Mouse (Mus musculus) forebrain, embryonic 15.5 days (tissue): ENCODE results near the gene Gm20715. TPM values are rescaled to one million over a fixed set of nuclear protein-coding genes. Genes with fewer than 3 reads are reported as not detected.
"Not testable (repeated sequence)": the region's sequence is repeated elsewhere in the genome, so short reads cannot be mapped to it uniquely, and the experiment has no call there.

ENCODE experiments used
- ATAC-seq: fragments of 200-750 bp; cut with Nextera tagmentation; replicated peaks from 2 replicates; pipeline ENCODE4 v1.8.0; 2017; ENCODE audit warnings: mild to moderate bottlenecking, moderate TSS enrichment, moderate library complexity
- H3K27ac ChIP-seq: fragments of 300-500 bp; sonication (generic); replicated peaks from 2 replicates; pipeline ENCODE4 v1.5.1; 2015; ENCODE audit warnings: mild to moderate bottlenecking, inconsistent platforms
- H3K27me3 ChIP-seq: fragments of 300-500 bp; sonication (generic); 2 replicates; pipeline ENCODE4 v1.6.1; 2015; ENCODE audit warnings: inconsistent platforms
- H3K36me3 ChIP-seq: fragments of 300-500 bp; sonication (generic); 2 replicates; pipeline ENCODE4 v1.6.1; 2015; ENCODE audit warnings: mild to moderate bottlenecking, inconsistent platforms
- H3K4me1 ChIP-seq: fragments of 300-500 bp; sonication (generic); 2 replicates; pipeline ENCODE4 v1.6.1; 2015; ENCODE audit warnings: inconsistent platforms
- H3K4me2 ChIP-seq: fragments of 300-500 bp; sonication (generic); replicated peaks from 2 replicates; pipeline ENCODE4 v1.6.1; 2015; ENCODE audit warnings: mild to moderate bottlenecking, inconsistent platforms
- H3K4me3 ChIP-seq: fragments of 300-500 bp; sonication (generic); 2 replicates; pipeline ENCODE4 v1.5.1; 2015; ENCODE audit warnings: mild to moderate bottlenecking, inconsistent platforms
- H3K9ac ChIP-seq: fragments of 300-500 bp; sonication (generic); replicated peaks from 2 replicates; pipeline ENCODE4 v1.6.1; 2015; ENCODE audit warnings: mild to moderate bottlenecking, inconsistent platforms
- H3K9me3 ChIP-seq: fragments of 300-500 bp; sonication (generic); 2 replicates; pipeline ENCODE4 v1.6.1; 2016; ENCODE audit warnings: inconsistent platforms
- WGBS: fragments of 180-500 bp; shearing (Covaris S2); methylation state at CpG from one replicate; pipeline ENCODE4 v1.1.7; 2015; ENCODE audit warnings: mixed read lengths; 5-methylcytosine and 5-hydroxymethylcytosine counted together
- polyA plus RNA-seq: library from polyadenylated mRNA; unstranded; fragments of >200 nt; fragmentation: Nextera tagmentation; extraction: Ambion mirVana; gene quantifications from 2 replicates; pipeline ENCODE4 v1.2.1, GENCODE M21; 2015

Gm20715 gene
- polyA plus RNA-seq, 1 experiment from 2014 or later, result not detected

GRCm38 (mm10) chr7:6438388-6438787, 28.3 kb downstream of the Gm20715 start, which contains the start of gene Olfr1344:
Olfr1344 (plus strand) TSS chr7:6438688.
- Histone ChIP-seq H3K4me2 (no peak within 1 kb of the TSS), H3K9ac (no peak within 1 kb of the TSS), H3K36me3 (no peaks in the 10 kb centered on the region), H3K4me1 (peaks cover 17% of the 10 kb centered on the region), H3K27ac (no peak within 1 kb of the TSS), H3K4me3 (no peak within 1 kb of the TSS), H3K9me3 (no peaks in the 10 kb centered on the region), H3K27me3 (no peaks in the 10 kb centered on the region)
- no peak for ATAC-seq
- WGBS, result 80% methylated on average over 3 of the region's 3 CpGs

- H3K4me2 ChIP-seq, result no peak overlapping the region
- H3K9ac ChIP-seq, result no peak overlapping the region
- no peak for ATAC-seq
- no peaks in the 10 kb centered on the region for H3K9me3 ChIP-seq
- no peaks in the 10 kb centered on the region for H3K4me1 ChIP-seq
- H3K27ac ChIP-seq, result no peak overlapping the region
- WGBS, result 69% methylated on average over 2 of the region's 2 CpGs
- no peak overlapping the region for H3K4me3 ChIP-seq
- no peaks in the 10 kb centered on the region for H3K36me3 ChIP-seq
- no peaks in the 10 kb centered on the region for H3K27me3 ChIP-seq
Measured at GRCm38 (mm10) chr7:6441173-6441572, 31.1 kb downstream of the Gm20715 start.

- Histone ChIP-seq H3K27me3 (no peaks in the 10 kb centered on the region), H3K9me3 (no peaks in the 10 kb centered on the region), H3K27ac (no peak overlapping the region), H3K4me2 (no peak overlapping the region), H3K36me3 (no peaks in the 10 kb centered on the region), H3K4me1 (no peaks in the 10 kb centered on the region), H3K9ac (no peak overlapping the region), H3K4me3 (no peak overlapping the region)
- ATAC-seq, result no peak
- WGBS, result 77% methylated on average over 5 of the region's 5 CpGs
Measured at GRCm38 (mm10) chr7:6447771-6448170, 37.7 kb downstream of the Gm20715 start.

- Histone ChIP-seq H3K9me3 (no peaks in the 10 kb centered on the region), H3K4me3 (no peak within 1 kb of the TSS), H3K9ac (no peak within 1 kb of the TSS), H3K36me3 (no peaks in the 10 kb centered on the region), H3K27ac (no peak within 1 kb of the TSS), H3K4me1 (no peaks in the 10 kb centered on the region), H3K27me3 (no peaks in the 10 kb centered on the region), H3K4me2 (no peak within 1 kb of the TSS)
- ATAC-seq, result no peak
Measured at GRCm38 (mm10) chr7:6455868-6456267, 45.8 kb downstream of the Gm20715 start, which contains the start of gene Olfr1336. Olfr1336 (plus strand) TSS chr7:6456168.

- ATAC-seq, result no peak
- Histone ChIP-seq H3K4me1 (no peaks in the 10 kb centered on the region), H3K36me3 (no peaks in the 10 kb centered on the region), H3K4me2 (no peak overlapping the region), H3K9ac (no peak overlapping the region), H3K27me3 (no peaks in the 10 kb centered on the region), H3K4me3 (no peak overlapping the region), H3K9me3 (no peaks in the 10 kb centered on the region), H3K27ac (no peak overlapping the region)
- 42% methylated on average over 3 of the region's 3 CpGs for WGBS
Measured at GRCm38 (mm10) chr7:6456399-6456798, 46.3 kb downstream of the Gm20715 start.

GRCm38 (mm10) chr7:6466951-6467350, 56.9 kb downstream of the Gm20715 start, which contains the start of gene Olfr1346:
Olfr1346 (plus strand) TSS chr7:6467101.
- no peak within 1 kb of the TSS for H3K4me3 ChIP-seq
- no peak for ATAC-seq
- H3K4me1 ChIP-seq, result no peaks in the 10 kb centered on the region
- no peaks in the 10 kb centered on the region for H3K27me3 ChIP-seq
- H3K9ac ChIP-seq, result no peak within 1 kb of the TSS
- H3K36me3 ChIP-seq, result no peaks in the 10 kb centered on the region
- no peaks in the 10 kb centered on the region for H3K9me3 ChIP-seq
- H3K27ac ChIP-seq, result no peak within 1 kb of the TSS
- H3K4me2 ChIP-seq, result no peak within 1 kb of the TSS

- H3K4me1 ChIP-seq, result not testable (repeated sequence)
Measured at GRCm38 (mm10) chr7:6477633-6478032, 67.6 kb downstream of the Gm20715 start.

GRCm38 (mm10) chr7:6486841-6487240, 76.8 kb downstream of the Gm20715 start, which contains the start of gene Olfr5:
Olfr5 (minus strand) TSS chr7:6486941.
- Histone ChIP-seq H3K27ac (no peak within 1 kb of the TSS), H3K27me3 (no peaks in the 10 kb centered on the region), H3K36me3 (no peaks in the 10 kb centered on the region), H3K4me2 (no peak within 1 kb of the TSS), H3K9ac (no peak within 1 kb of the TSS), H3K9me3 (0 out of 2 replicates have a peak, but pooled peaks cover 3% of the 10 kb centered on the region), H3K4me1 (no peaks in the 10 kb centered on the region), H3K4me3 (no peak within 1 kb of the TSS)
- ATAC-seq, result no peak
- WGBS, result 19% methylated on average over 2 of the region's 2 CpGs

More at GRCm38 (mm10) chr7:6477633-6478032, 67.6 kb downstream of the Gm20715 start:
- H3K27ac ChIP-seq, H3K4me3 ChIP-seq, H3K36me3 ChIP-seq, H3K9ac ChIP-seq, H3K9me3 ChIP-seq, H3K4me2 ChIP-seq, H3K27me3 ChIP-seq, ATAC-seq: not testable (repeated sequence)
- WGBS, result 83% methylated on average over 2 of the region's 2 CpGs

Other genes starting within 250 kb of the Gm20715 start
- gene Zfp444, start 238.1 kb upstream of the Gm20715 start, polyA plus RNA-seq, result 111 and 112 TPM in 2 replicates
- not detected in 2 replicates for gene Galp, start 213.2 kb upstream of the Gm20715 start, polyA plus RNA-seq
- gene Zscan5b, start 188.0 kb upstream of the Gm20715 start, polyA plus RNA-seq, result not detected in 2 replicates
- 0.38 TPM in 1 of 2 replicates, not detected in the other for gene Epp13, start 157.6 kb upstream of the Gm20715 start, polyA plus RNA-seq
- 15.2 and 15.8 TPM in 2 replicates for gene Zfp667, start 123.7 kb upstream of the Gm20715 start, polyA plus RNA-seq
- 12.3 and 13.8 TPM in 2 replicates for gene Zfp583, start 79.0 kb upstream of the Gm20715 start, polyA plus RNA-seq
- gene Gm3854, start 66.5 kb upstream of the Gm20715 start, polyA plus RNA-seq, result 5.7 and 6.0 TPM in 2 replicates
- 4.5 and 4.6 TPM in 2 replicates for gene Zfp78, start 47.0 kb upstream of the Gm20715 start, polyA plus RNA-seq
- 21.5 and 23.3 TPM in 2 replicates for gene Zfp28, start 27.0 kb upstream of the Gm20715 start, polyA plus RNA-seq
- 2.6 and 3.4 TPM in 2 replicates for gene Smim17, start 11.6 kb upstream of the Gm20715 start, polyA plus RNA-seq
- not detected in 2 replicates for gene Olfr1344, start 28.4 kb downstream of the Gm20715 start, polyA plus RNA-seq
- gene Olfr1336, start 45.9 kb downstream of the Gm20715 start, polyA plus RNA-seq, result 0.03 TPM in 1 of 2 replicates, not detected in the other
- gene Olfr1346, start 56.8 kb downstream of the Gm20715 start, polyA plus RNA-seq, result not detected in 2 replicates
- gene Olfr5, start 76.7 kb downstream of the Gm20715 start, polyA plus RNA-seq, result not detected in 2 replicates
- not detected in 2 replicates for gene Olfr1347, start 89.5 kb downstream of the Gm20715 start, polyA plus RNA-seq
- gene Olfr1348, start 98.5 kb downstream of the Gm20715 start, polyA plus RNA-seq, result not detected in 2 replicates
- gene Olfr1349, start 112.7 kb downstream of the Gm20715 start, polyA plus RNA-seq, result not detected in 2 replicates
- gene Olfr1350, start 154.6 kb downstream of the Gm20715 start, polyA plus RNA-seq, result not detected in 2 replicates